Mouse (Mus musculus) spleen, postnatal 4 days (tissue): ENCODE measurements around the gene Gng7.
A peak's percentile ranks its signal among the peaks of the same experiment; 100 is the strongest.

Source experiments
- DNase-seq, 2 experiments: peaks; one replicate each; pipeline ENCODE4 v3.0.0; 2022; ENCODE audit warnings: low spot score in 2 of 2

Gene Gng7

DNA sequence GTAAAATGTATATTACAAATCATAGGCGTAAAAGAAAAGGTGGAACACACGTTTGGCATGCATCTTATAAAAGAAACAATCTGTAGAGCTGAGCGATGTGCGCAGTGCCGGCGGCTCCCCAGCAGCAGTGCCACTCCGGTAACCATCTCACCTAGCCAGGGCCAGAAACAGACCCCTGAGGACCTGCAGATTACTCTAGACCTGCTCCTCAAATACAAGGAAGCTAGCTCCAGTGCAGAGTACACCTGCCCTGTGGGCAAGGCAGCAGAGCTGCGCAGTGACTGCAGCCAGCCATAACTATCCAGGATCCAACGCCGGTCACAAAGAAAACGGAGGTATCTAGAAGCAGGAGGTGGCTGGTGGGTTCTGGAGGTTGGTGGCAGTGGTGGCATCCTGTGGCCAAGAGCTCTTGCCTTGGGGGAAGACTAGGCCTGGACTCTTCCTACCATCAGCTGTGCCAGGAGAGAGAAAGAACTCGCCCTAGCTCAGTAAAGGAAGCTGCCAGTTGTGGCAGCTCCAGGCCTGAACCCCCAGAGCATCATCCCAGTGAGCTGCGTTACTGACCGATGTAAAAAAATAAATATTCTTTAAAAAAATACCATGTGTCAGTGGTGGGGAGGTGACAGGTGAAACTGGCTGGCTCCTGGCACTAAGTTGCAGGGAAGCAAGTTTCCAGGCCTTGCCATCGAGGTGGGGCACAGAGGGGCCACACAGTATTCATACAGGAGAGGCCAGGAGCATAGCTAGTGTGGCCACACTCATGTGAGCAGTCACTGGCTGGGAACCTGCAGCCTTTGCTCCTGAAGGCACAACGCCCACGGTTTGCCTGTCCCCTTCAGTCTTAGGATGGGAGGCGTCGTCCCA is 113.1 kb downstream of the Gng7 start:
- no peak for DNase-seq

DNA sequence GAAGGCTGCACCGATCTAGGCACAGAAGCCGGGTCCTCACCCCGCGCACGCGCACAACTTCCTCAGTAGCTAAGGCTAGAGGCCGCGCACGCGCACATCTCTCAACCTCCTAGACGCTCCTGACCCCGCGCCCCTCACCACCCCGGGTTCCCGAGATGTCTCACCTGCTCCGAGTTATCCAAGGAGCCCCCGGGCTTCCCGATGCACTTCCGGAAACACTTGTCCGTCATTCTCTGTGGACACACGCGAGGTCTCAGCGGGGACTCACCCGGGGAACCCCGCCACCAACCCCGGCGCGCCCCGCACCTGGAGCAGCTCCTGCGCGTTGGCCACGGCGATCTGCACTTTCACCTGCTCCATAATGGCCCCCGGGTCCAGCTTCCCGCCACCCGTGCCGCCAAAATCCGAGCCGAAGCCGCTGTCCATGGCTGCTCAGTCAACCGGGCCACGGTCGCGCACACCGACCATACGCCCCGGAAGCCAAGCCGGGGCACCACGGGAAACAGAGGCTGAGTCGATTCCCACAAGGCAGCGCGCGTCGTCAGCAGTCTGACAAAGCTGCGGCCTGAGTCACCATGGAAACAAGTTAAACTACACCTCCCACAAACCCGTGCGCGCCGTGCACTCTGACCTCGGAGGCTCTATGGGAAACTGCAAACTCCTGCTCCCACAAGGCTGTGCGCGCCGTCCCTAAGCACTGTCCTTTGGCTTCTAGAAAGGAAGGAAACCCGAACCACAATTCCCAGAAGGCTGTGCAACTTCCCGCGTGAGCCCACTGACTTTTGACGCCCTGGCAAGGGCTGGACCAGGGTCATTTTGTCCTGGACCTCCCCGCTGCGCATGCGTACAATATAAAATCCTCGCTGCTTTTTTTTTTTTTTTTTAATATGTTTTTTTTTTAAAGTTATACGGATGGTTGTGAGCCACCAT is 114.2 kb downstream of the Gng7 start, which contains the start of gene Timm13:
Gene Timm13 (minus strand): TSS at position 652 of the 930 bp plus-strand sequence.
- DNase-seq, result peak; percentile 95 to 96

DNA sequence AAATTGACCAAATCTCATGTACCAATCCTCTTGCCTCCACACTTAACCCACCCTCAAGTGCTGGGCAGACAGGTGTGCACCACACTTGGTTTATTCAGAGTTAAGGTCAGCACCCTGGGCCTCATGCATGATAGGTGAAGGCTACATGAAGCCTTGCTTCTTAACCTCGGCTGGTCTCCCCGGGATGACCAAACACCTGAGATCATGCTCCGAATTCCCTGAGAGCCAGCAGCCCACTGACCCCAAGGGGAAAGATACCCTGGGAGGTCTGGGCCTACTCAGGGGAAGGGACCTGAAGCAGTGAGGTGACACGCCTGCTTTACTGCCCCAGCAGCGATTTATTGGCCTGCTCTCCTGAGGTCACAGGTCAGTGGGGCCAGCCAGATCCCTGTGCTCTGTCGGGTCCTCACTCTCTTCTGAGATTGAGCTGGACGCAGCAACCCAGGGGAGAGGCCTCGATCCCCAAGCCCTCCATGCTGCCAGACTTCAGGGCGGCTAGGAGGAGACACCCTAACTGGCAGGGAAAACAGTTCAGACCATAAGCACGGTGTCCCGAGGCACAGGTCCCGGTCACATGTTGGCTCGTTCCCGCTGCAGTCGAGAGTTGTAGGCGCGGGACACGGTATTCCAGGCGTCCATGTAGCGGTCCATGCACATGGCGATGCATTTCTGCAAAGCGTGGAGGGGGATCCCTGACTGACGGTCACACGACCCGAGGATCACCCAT is 115.0 kb downstream of the Gng7 start:
- no peak for DNase-seq

DNA sequence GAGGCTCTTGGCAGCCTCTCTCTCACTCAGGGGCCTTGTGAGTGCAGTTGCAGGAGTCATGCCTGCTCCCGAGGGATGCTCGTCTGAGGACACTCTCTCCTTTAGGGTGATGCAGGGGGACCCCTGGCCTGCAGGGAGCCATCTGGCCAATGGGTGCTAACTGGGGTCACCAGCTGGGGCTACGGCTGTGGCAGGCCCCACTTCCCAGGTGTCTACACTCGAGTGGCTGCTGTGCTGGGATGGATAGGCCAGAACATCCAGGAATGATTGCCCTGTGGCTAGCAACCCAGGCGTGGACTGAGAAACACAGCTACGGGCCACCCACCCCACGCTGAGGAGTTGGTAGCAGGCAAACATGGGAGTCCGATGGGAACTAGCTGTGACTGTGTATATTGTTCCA is 115.7 kb downstream of the Gng7 start:
- no peak for DNase-seq
